Mouse (Mus musculus): ENCODE data around the gene Itgam.

Itgam gene

DNA sequence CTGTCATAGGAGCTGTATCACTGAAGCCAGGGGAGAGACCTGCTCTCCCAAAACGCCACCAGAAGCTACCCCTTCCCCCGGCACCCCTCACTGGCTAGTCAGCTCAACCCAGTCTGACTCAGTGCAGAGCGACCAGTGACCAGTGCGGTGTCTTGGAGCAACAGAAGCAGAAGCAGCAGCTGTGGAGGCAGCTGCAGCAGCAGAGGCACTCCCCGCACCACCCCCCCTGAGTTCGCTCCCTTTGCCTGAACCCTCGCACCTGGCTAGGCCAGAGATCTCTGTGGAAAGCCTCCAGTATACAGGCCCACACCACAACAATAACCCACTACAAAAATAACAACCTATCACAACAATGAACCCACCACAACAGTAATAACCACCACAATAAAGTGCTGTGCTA, 3.9 kb upstream of the Itgam start:
- no peak for DNase-seq

- DNase-seq, result no peak
Measured at GRCm38 (mm10) chr7:128059091-128059490, 3.3 kb upstream of the Itgam start.

DNA sequence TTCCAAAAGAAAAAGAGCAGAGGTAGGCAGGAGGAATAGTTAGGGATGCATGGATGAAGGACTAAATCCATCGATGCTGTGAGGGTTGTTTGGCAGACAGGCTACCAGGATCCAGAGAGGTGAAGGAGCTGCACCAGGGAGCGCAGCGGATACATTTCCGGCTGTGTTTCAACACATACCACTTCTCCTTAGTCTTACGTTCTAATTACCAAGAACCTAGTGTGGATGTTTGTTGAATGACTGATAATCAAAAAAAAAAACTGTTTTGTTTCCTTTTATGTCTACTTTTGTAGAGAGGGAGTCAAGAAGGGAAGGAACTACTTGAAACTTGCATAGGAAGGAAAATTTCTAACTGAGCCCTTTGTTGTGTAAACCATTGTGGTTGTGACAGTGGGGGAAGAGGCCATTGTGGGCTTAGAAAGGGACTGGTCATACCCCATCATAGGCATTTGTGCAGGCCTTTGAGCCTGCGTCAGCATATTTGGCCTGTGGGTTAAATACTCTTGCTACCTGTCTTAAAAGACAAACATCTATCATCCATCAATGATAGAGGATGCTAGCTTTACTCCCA, 856 bp downstream of the Itgam start:
- no peak for DNase-seq

DNA sequence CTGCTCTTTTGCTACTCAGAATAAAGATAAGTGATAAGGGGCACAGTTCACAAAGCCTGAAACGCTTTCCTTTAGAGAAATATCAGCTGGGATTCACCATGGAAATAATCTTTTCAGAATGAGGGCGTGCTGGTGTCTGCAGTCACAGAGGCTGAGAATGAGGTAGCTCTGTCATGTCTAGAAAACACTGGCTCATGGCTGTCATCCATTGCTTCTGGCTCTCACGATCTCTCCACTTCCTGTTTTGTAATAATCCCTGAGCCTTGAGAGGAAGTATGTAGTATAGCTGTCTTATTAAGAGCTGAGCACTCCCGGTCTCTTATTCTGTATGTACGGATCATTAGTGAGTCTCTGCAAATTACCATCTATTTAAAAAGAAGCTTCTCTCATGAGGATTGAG, 3.1 kb downstream of the Itgam start:
- DNase-seq, result no peak

DNA sequence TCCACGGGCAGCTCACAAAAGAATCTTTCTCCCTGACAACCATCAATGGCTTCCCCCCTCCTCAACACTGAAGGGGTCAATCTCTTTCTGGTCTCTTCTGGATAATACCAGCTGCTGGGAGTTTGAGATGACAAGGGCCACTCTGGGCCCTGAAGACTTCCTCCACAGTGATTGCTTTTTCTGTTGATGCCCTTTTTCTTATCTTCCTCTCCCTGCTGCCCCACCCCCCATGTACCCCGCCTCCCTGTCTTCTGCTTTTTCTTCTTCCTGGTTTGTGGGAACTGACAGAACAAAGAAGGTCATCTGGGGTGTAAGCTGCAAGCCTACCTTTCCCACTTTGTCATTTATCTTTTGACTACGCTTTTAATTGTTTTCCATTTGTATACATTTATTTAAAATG, 5.4 kb downstream of the Itgam start:
- no peak for DNase-seq

GRCm38 (mm10) chr7:128069844-128070243, 7.4 kb downstream of the Itgam start:
- DNase-seq, result no peak

DNA sequence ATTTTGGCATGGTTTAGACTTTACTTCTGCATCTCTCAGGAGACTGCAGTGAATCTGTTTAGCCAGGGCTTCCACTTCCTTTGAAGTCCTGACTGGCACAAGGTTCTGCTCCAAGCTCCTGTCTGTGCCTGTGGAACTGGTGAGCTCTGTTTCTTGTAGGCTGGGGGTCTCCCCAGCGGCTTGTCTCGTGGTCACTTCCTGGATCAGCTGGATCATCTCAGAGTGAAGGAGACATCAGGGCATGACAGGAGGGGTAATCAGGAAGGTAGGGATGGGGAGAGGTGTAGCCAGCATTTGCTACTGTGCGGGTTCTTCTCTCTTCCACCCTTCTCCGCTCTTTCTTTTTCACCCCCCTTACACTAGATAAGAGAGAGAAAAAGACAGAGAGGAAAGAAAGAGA, 9.4 kb downstream of the Itgam start:
- DNase-seq, result no peak

- no peak for DNase-seq
Measured at GRCm38 (mm10) chr7:128080012-128080411, 17.6 kb downstream of the Itgam start.

DNA sequence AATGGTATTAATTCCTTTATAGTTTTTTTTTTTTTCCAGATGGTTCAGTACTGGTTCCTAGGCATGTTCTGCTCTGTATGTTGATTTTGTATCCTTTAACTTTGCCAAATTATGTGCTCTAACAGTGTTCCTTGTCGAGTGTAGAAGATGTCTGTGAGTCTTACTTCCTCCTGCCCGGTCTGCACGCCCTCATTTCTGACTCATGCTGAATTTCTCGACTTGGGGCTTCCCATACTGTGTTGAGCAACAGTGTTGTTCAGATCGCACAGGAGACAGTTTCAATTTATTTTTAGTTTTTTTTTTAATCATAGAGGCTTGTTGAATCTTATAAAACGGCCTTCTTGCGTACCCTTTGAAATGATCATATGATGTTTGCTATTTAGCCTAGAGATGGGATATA, 26.7 kb downstream of the Itgam start:
- no peak for DNase-seq

GRCm38 (mm10) chr7:128098135-128098534, 35.7 kb downstream of the Itgam start:
- DNase-seq, result no peak

DNA sequence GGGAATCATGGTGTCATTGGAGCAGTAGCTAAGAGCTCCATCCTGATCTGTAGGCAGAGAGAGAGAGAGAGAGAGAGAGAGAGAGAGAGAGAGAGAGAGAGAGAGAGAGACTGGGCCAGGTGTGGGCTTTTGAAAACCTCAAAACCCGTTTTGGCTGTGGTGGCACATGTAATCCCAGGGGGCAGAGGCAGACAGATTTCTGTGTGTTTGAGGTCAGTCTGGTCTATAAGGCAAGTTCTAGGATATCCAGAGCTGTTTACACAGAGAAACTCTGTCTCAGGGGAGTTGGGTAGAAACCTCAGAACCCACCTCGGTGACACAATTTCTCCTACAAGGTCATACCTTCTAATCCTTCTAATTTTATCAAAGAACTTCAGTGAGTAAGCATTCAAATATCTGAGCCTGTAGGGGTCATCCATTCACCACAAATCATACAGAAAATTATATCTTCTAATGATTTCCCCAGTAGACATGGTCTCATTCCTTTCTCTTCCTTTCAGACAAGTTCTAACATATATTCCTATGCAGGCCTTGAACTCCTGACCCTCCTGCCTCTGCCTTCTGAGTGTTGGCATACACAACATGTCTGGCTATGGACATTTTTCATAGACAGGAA, 38.4 kb downstream of the Itgam start:
- no peak for DNase-seq

GRCm38 (mm10) chr7:128105246-128105645, 42.8 kb downstream of the Itgam start:
- no peak for DNase-seq

- DNase-seq, result no peak
Measured at GRCm38 (mm10) chr7:128107462-128107861, 45.0 kb downstream of the Itgam start.

- DNase-seq, result no peak
Measured at GRCm38 (mm10) chr7:128110314-128110713, 47.9 kb downstream of the Itgam start.

GRCm38 (mm10) chr7:128112131-128112530, 49.7 kb downstream of the Itgam start:
- no peak for DNase-seq

DNA sequence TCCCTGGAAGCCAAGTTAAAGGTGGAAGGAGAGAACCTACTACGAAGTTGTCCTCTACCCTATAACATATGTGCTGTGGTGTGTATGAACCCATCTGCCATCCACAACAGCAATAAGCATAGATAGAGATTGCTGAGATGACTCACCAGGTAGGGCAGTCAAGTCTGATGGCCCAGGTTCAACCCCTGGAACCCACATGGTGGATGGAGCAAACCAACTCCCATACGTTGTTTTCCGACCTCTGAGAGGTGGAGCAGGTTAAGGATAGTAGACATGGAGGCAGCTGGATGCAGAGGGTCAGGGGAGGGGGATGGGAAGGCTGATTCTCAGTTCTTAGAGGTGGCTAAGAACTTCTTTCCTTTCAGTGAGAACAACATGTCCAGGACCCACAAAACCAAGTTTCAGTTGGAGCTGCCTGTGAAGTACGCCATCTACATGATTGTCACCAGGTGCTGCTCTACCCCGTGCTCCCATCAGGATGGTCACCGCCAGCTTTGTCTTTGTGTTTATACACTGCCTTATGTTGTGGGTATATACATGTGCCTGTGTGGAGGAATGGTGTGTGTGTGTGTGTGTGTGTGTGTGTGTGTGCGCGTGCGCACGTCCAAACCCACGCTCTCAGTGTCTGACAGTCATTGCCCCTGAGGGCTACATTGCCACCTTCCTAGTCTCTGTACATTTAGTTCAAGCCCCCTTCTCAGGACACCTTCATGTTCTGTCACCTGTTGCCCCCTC, 52.1 kb downstream of the Itgam start:
- DNase-seq, result no peak

- no peak for DNase-seq
Measured at GRCm38 (mm10) chr7:128115211-128115958, 52.9 kb downstream of the Itgam start.

GRCm38 (mm10) chr7:128116396-128116795, 54.0 kb downstream of the Itgam start:
- DNase-seq, result no peak

DNA sequence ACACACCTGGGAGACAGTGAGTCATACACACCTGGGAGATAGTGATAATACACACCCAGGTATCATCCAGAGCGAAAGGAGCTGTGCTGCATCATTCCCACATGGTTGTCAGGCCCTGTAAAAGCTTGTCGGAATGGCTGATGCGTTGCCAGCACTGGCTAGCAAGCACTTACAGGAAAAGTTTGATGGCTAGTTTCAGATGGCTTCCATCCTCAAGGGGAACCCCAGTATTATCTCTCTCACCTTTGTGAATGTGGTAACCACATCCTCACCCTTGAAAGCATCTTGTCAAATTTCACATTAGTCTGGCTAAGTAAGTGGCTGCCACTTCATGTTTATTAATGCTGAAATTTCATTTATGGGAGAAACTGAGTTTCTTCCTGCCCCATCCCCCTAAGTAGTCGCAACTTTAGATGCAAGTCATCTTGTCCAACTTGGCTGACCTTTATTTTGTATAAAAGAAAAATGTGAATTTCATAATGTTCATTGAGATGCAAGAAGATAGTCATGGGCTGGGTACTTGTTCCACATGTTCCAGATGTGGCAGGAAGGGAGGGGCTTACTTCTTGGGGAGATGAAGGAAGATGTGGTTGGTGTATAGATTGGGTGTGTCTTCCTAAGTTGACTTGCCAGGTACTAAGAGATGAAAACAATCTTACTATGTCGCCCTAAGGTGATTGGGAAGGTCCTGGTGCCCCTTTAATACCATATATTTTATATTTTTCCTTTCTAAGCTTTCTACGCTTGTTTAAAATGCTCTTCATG, 57.5 kb downstream of the Itgam start:
- no peak for DNase-seq

GRCm38 (mm10) chr7:128128741-128129720, 66.6 kb downstream of the Itgam start, which contains the start of gene Itgax:
Gene Itgax (plus strand): TSS chr7:128129547.
- DNase-seq, result no peak

DNA sequence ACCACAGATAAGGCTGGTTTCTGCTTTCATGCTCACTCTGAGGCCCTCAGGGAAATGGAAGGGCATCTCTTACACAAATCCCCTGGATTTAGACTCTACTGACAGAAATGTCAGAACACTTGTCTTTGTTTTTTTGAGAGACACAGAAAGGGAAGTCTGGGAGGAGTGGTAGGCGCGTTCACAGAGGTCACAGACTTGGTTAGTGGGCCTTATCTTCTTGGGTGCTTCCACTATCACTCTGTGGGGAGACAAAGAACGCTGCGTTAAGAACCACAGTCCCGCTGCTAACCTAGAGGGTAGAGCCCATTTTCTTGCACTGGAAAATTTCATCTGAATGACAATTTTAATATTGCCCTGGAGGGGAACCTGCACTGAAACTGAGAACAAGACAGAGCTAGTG, 69.7 kb downstream of the Itgam start:
- DNase-seq, result no peak

DNA sequence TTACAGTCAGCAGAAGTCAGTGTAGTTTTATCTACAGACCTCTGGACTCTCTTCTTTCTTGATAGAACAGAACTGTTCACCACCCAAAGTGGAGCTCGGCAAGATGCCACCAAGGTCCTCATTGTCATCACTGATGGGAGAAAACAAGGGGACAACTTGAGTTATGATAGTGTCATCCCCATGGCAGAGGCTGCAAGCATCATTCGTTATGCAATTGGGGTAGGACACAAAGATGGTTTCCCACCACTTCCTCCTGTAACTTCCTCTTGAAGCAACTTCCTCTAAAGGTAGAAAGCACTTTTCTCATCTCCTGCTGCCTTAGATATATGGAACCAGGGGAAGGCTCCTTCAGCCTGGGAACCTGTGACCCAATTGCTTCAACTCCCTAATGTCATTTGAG, 71.2 kb downstream of the Itgam start:
- DNase-seq, result no peak

Data from cerebellum, adult 18-20 months (tissue).